Comparison of ENCODE assay signal across 17 mouse cellular contexts in genomic region chr17:85728071-85728718, GRCm38 (mm10). TPM values are rescaled to one million over a fixed set of nuclear protein-coding genes. Genes with fewer than 3 reads are reported as not detected.
A peak's percentile ranks its signal among the peaks of the same experiment; 100 is the strongest.
DNase-seq lines count a peak whose midpoint lies in the region; ATAC-seq lines count a peak whose summit lies in the region.
"Had no signal": no experiment of that assay in that cellular context is flagged by ENCODE, and none has a peak within 500 bp of the region (broad histone marks: within the 10 kb centered on the region; RNA-seq: fewer than 3 reads in every experiment).

No protein-coding gene starts in this region.

- H3K27me3 ChIP-seq in forebrain, embryonic 14.5 days (replicated peaks; ENCODE audit: control insufficient read depth, insufficient read depth, low read length) = no peaks in the 10 kb centered on the region
- H3K27me3 ChIP-seq in forebrain, embryonic 13.5 days = no peaks in the 10 kb centered on the region
- no peaks in the 10 kb centered on the region for H3K27me3 ChIP-seq in hindbrain, embryonic 16.5 days (replicated peaks; ENCODE audit: control insufficient read depth, insufficient read depth, low read length)
- H3K27me3 ChIP-seq: neural tube, embryonic 12.5 days had no signal

- no peaks in the 10 kb centered on the region for H3K36me3 ChIP-seq in forebrain, embryonic 14.5 days (ENCODE audit: control insufficient read depth, insufficient read depth, low read length)
- H3K36me3 ChIP-seq in forebrain, embryonic 13.5 days (ENCODE audit: poor library complexity, severe bottlenecking) = no peaks in the 10 kb centered on the region
- H3K36me3 ChIP-seq in hindbrain, embryonic 16.5 days (ENCODE audit: control insufficient read depth, insufficient read depth, low read length) = no peaks in the 10 kb centered on the region
- H3K36me3 ChIP-seq: hindbrain, embryonic 13.5 days; neural tube, embryonic 12.5 days had no signal

- no peak overlapping the region for H3K4me2 ChIP-seq in forebrain, embryonic 14.5 days (ENCODE audit: low read length)
- no peak overlapping the region for H3K4me2 ChIP-seq in forebrain, embryonic 13.5 days
- no peak overlapping the region for H3K4me2 ChIP-seq in hindbrain, embryonic 16.5 days (ENCODE audit: low read length)
- H3K4me2 ChIP-seq: hindbrain, embryonic 13.5 days; midbrain, embryonic 11.5 days; neural tube, embryonic 12.5 days had no signal

- no peaks in the 10 kb centered on the region for H3K9me3 ChIP-seq in forebrain, embryonic 14.5 days (replicated peaks; ENCODE audit: control insufficient read depth, low read length)
- no peaks in the 10 kb centered on the region for H3K9me3 ChIP-seq in forebrain, embryonic 13.5 days (replicated peaks)
- H3K9me3 ChIP-seq in hindbrain, embryonic 16.5 days (ENCODE audit: control insufficient read depth, low read length) = no peaks in the 10 kb centered on the region
- H3K9me3 ChIP-seq: hindbrain, embryonic 13.5 days; neural tube, embryonic 12.5 days had no signal

- H3K27ac ChIP-seq in forebrain, embryonic 14.5 days (ENCODE audit: low read depth, low read length) = no peak overlapping the region
- H3K27ac ChIP-seq in forebrain, embryonic 13.5 days = no peak overlapping the region
- no peak overlapping the region for H3K27ac ChIP-seq in hindbrain, embryonic 16.5 days (ENCODE audit: low read depth, low read length)
- H3K27ac ChIP-seq: hindbrain, embryonic 13.5 days; neural tube, embryonic 12.5 days had no signal

- intact Hi-C loops in heart, postnatal 14 days (cut with DNase I) = no loop called here

- DNase-seq in forebrain, embryonic 14.5 days (ENCODE audit: low spot score) = peak; percentile 16
- DNase-seq in right cerebral cortex, postnatal 4 days = peak; percentile 47
- no peak for DNase-seq in right cerebral cortex, postnatal 25 days
- peak; percentile 60 to 75 for DNase-seq in heart, postnatal 14 days
- DNase-seq in thymus, postnatal 36 days = no peak
- no peak for DNase-seq in kidney, postnatal 14 days
- DNase-seq: cerebellum, adult 8-10 months; kidney, adult 8-10 months; liver; thymus, postnatal 25 days had no signal

- H3K4me3 ChIP-seq in forebrain, embryonic 14.5 days (ENCODE audit: low read depth, low read length) = no peak overlapping the region
- no peak overlapping the region for H3K4me3 ChIP-seq in forebrain, embryonic 13.5 days
- no peak overlapping the region for H3K4me3 ChIP-seq in hindbrain, embryonic 16.5 days (ENCODE audit: low read length)
- H3K4me3 ChIP-seq: hindbrain, embryonic 13.5 days; neural tube, embryonic 12.5 days had no signal

- no peak overlapping the region for H3K9ac ChIP-seq in forebrain, embryonic 14.5 days (ENCODE audit: low read length)
- H3K9ac ChIP-seq in forebrain, embryonic 13.5 days = no peak overlapping the region
- no peak overlapping the region for H3K9ac ChIP-seq in hindbrain, embryonic 16.5 days (ENCODE audit: low read depth, low read length)
- H3K9ac ChIP-seq: hindbrain, embryonic 13.5 days; neural tube, embryonic 12.5 days had no signal

- H3K4me1 ChIP-seq in forebrain, embryonic 14.5 days (ENCODE audit: control insufficient read depth, insufficient read depth, low read length) = no peaks in the 10 kb centered on the region
- no peaks in the 10 kb centered on the region for H3K4me1 ChIP-seq in forebrain, embryonic 13.5 days
- H3K4me1 ChIP-seq in hindbrain, embryonic 16.5 days (ENCODE audit: control insufficient read depth, insufficient read depth, low read depth, low read length) = no peaks in the 10 kb centered on the region
- H3K4me1 ChIP-seq: hindbrain, embryonic 13.5 days; neural tube, embryonic 12.5 days had no signal

- WGBS in forebrain, embryonic 14.5 days = 87% methylated on average over 5 of the region's 5 CpGs
- 92% methylated on average over 5 of the region's 5 CpGs for WGBS in forebrain, embryonic 13.5 days
- 85% methylated on average over 5 of the region's 5 CpGs for WGBS in hindbrain, embryonic 16.5 days

- no peak for ATAC-seq in forebrain, embryonic 14.5 days
- no peak for ATAC-seq in forebrain, embryonic 13.5 days
- ATAC-seq in hindbrain, embryonic 16.5 days = no peak
- ATAC-seq: forebrain, embryonic 16.5 days had no signal

RNA-seq across cellular contexts. Expression of gene Six2, which starts 40.1 kb away (rescaled TPM):
- 0.23 TPM in 2 replicates for polyA plus RNA-seq in forebrain, embryonic 14.5 days (2014; fragmentation: Nextera tagmentation; extraction: Ambion mirVana)
- 0.37 and 0.74 TPM in 2 replicates for polyA plus RNA-seq in forebrain, embryonic 13.5 days (2015; fragmentation: Nextera tagmentation; extraction: Ambion mirVana)
- under 1 TPM; 0.24 to 0.61 TPM for total RNA-seq in heart, postnatal 14 days (2021)
- polyA plus RNA-seq in hindbrain, embryonic 16.5 days (2015; fragmentation: Nextera tagmentation; extraction: Ambion mirVana) = 0.36 and 0.51 TPM in 2 replicates
- total RNA-seq: adrenal gland, postnatal 36 days had no signal

Comparison
In these comparisons a context has a peak if more than half of its experiments do, and no peak if none do; other contexts are left out.
1. DNase-seq: peak in forebrain, embryonic 14.5 days (single experiment), right cerebral cortex, postnatal 4 days (single experiment) and heart, postnatal 14 days (2 of 2); none in right cerebral cortex, postnatal 25 days (single experiment), thymus, postnatal 36 days (0 of 2) and kidney, postnatal 14 days (single experiment).